Mouse (Mus musculus) frontal cortex, adult 2 months (tissue): Measurements from ENCODE around the gene Itga6. TPM values are rescaled to one million over a fixed set of nuclear protein-coding genes. Genes with fewer than 3 reads are reported as not detected.

Experiments used
- DNase-seq, 2 experiments: peaks; one replicate each; pipeline ENCODE4 v3.0.0; 2022; ENCODE audit warnings: low spot score in 1 of 2; ENCODE audit errors: extremely low spot score in 1 of 2
- polyA plus RNA-seq: library from polyadenylated mRNA; depleted of rRNA; stranded (reverse); fragments of >200 nt; gene quantifications from 2 replicates; pipeline ENCODE4 v1.2.3, GENCODE M21; 2012

Itga6 gene
- polyA plus RNA-seq, 1 experiment: 32.4 TPM

- DNase-seq: no peak
Measured at GRCm38 (mm10) chr2:71791203-71791602, 45.8 kb downstream of the Itga6 start.

- DNase-seq: no peak
Measured at GRCm38 (mm10) chr2:71794139-71794538, 48.7 kb downstream of the Itga6 start.

GRCm38 (mm10) chr2:71796787-71797186, 51.4 kb downstream of the Itga6 start:
- DNase-seq: no peak

- DNase-seq: no peak
Measured at GRCm38 (mm10) chr2:71800798-71801197, 55.4 kb downstream of the Itga6 start.

- DNase-seq: no peak
Measured at GRCm38 (mm10) chr2:71801691-71802090, 56.3 kb downstream of the Itga6 start.

- no peak for DNase-seq
Measured at GRCm38 (mm10) chr2:71802131-71802530, 56.7 kb downstream of the Itga6 start.

GRCm38 (mm10) chr2:71805120-71805519, 59.7 kb downstream of the Itga6 start:
- DNase-seq: no peak

- DNase-seq: no peak
Measured at GRCm38 (mm10) chr2:71805611-71806567, 60.5 kb downstream of the Itga6 start.

- no peak for DNase-seq
Measured at GRCm38 (mm10) chr2:71809289-71809860, 64.0 kb downstream of the Itga6 start.

GRCm38 (mm10) chr2:71810010-71810409, 64.6 kb downstream of the Itga6 start:
- DNase-seq: no peak

GRCm38 (mm10) chr2:71810906-71811305, 65.5 kb downstream of the Itga6 start:
- no peak for DNase-seq

- DNase-seq: peak; percentile 84 to 96
Measured at GRCm38 (mm10) chr2:71812221-71813021, 67.0 kb downstream of the Itga6 start.

GRCm38 (mm10) chr2:71813022-71813358, 67.6 kb downstream of the Itga6 start:
- no peak for DNase-seq

GRCm38 (mm10) chr2:71813371-71813770, 68.0 kb downstream of the Itga6 start:
- DNase-seq: no peak

- no peak for DNase-seq
Measured at GRCm38 (mm10) chr2:71814016-71814415, 68.6 kb downstream of the Itga6 start.

- no peak for DNase-seq
Measured at GRCm38 (mm10) chr2:71815279-71815678, 69.9 kb downstream of the Itga6 start.

- peak in 1 of 2 experiments; percentile 65 for DNase-seq
Measured at GRCm38 (mm10) chr2:71816391-71817041, 71.1 kb downstream of the Itga6 start.

GRCm38 (mm10) chr2:71824146-71824545, 78.7 kb downstream of the Itga6 start:
- no peak for DNase-seq

GRCm38 (mm10) chr2:71827711-71828110, 82.3 kb downstream of the Itga6 start:
- DNase-seq: no peak

GRCm38 (mm10) chr2:71828928-71829327, 83.5 kb downstream of the Itga6 start:
- DNase-seq: no peak

GRCm38 (mm10) chr2:71833626-71834025, 88.2 kb downstream of the Itga6 start:
- DNase-seq: no peak
